ENCODE assay signal across 8 mouse cellular contexts in the genomic region with DNA sequence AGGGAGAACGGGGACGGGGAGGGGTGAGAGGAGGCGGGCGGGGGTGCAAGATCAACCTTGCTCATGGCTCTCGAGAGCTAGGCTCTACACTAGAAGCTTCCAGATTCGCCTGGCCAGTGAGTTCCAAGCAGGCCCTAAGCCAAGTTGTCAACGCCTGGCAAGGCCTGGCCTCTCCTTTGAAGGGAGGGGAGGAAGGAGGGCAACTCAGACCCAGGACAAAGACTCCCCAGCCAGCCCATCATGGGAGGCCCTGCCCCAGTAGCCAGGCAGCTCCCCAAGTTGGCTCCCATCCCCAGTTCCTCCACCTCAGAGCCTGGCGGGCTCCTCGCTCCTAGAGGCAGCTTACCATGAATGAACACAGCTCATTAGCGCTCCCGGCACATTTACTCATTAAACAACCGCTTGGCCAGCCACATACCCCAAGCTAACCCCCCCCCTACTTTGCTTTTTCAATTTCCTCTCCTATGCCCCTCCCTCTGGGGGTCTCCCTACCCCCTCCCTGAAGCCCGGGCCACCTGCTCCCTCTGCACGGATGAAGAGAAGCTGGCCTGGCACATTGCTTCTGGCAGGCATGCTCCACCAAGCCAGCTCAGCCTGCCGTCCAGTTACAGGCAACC. TPM values are rescaled to one million over a fixed set of nuclear protein-coding genes. Genes with fewer than 3 reads are reported as not detected.
DNase-seq lines count a peak whose midpoint lies in the region; ATAC-seq lines count a peak whose summit lies in the region.

No protein-coding gene starts in this region.

- peak; percentile 51 for DNase-seq in adrenal gland, postnatal 10 days
- DNase-seq in adrenal gland, adult 8-10 months, result no peak
- peak; percentile 41 for DNase-seq in cerebellum, adult 9-11 months
- DNase-seq in heart, postnatal 14 days, result peak; percentile 18 to 32
- peak; percentile 33 to 48 for DNase-seq in kidney, postnatal 36 days
- DNase-seq in neural tube, embryonic 10.5 days (ENCODE audit: extremely low spot score, low spot score), result peak; percentile 32
- DNase-seq in lung, postnatal 10 days, result no peak

- intact Hi-C loops in heart, postnatal 14 days (cut with DNase I), result no loop called here

- no peak for ATAC-seq in megakaryocyte, adult 5-6 weeks (ENCODE audit: poor library complexity, severe bottlenecking)

RNA-seq across cellular contexts. Expression of a gene that starts 2.6 kb away (rescaled TPM):
- 1 to 10 TPM; 3.8 to 5.7 TPM for total RNA-seq in adrenal gland, postnatal 10 days (2021)
- total RNA-seq in adrenal gland, adult 8-10 months (2022), result 10 to 100 TPM in 2 of 4 experiments, 1 to 10 TPM in 2; 5.7 to 32.3 (median 14.2) TPM
- under 1 TPM; 0.07 to 0.12 TPM for total RNA-seq in heart, postnatal 14 days (2021)
- total RNA-seq in megakaryocyte, adult 5-6 weeks (2015), result 0.05 and 0.29 TPM in 2 replicates
- not detected in 2 replicates for total RNA-seq in megakaryocyte, adult 5-6 weeks (2017)

RNA-seq across cellular contexts. Expression of a gene that starts 55.8 kb away (rescaled TPM):
- 1 to 10 TPM; 7.6 to 8.6 TPM for total RNA-seq in adrenal gland, postnatal 10 days (2021)
- total RNA-seq in adrenal gland, adult 8-10 months (2022), result 1 to 10 TPM; 4.5 to 8.6 (median 7.2) TPM
- 1 to 10 TPM; 2.5 to 3.5 TPM for total RNA-seq in heart, postnatal 14 days (2021)
- 48.5 and 50.3 TPM in 2 replicates for total RNA-seq in megakaryocyte, adult 5-6 weeks (2015)
- 62.7 and 65.3 TPM in 2 replicates for total RNA-seq in megakaryocyte, adult 5-6 weeks (2017)

Comparison
In these comparisons a context has a peak if more than half of its experiments do, and no peak if none do; other contexts are left out.
1. DNase-seq: peak in adrenal gland, postnatal 10 days (single experiment), cerebellum, adult 9-11 months (single experiment), heart, postnatal 14 days (2 of 2), kidney, postnatal 36 days (2 of 2) and neural tube, embryonic 10.5 days (single experiment); none in adrenal gland, adult 8-10 months (single experiment) and lung, postnatal 10 days (single experiment).
2. RNA of a gene that starts 55.8 kb away (total RNA-seq): 48.5 to 65.3 TPM in megakaryocyte, adult 5-6 weeks; 7.6 to 8.6 TPM in adrenal gland, postnatal 10 days, 4.5 to 8.6 TPM in adrenal gland, adult 8-10 months and 2.5 to 3.5 TPM in heart, postnatal 14 days; every median in the first group is over 4 times any median in the second.